Mouse (Mus musculus): ENCODE data around the gene Tubgcp3. TPM values are rescaled to one million over a fixed set of nuclear protein-coding genes. Genes with fewer than 3 reads are reported as not detected.
"Not testable (repeated sequence)": the region's sequence is repeated elsewhere in the genome, so short reads cannot be mapped to it uniquely, and the experiment has no call there.

Tubgcp3 gene
- polyA plus RNA-seq, 1 experiment from 2014 or later = 54.2 TPM

DNA sequence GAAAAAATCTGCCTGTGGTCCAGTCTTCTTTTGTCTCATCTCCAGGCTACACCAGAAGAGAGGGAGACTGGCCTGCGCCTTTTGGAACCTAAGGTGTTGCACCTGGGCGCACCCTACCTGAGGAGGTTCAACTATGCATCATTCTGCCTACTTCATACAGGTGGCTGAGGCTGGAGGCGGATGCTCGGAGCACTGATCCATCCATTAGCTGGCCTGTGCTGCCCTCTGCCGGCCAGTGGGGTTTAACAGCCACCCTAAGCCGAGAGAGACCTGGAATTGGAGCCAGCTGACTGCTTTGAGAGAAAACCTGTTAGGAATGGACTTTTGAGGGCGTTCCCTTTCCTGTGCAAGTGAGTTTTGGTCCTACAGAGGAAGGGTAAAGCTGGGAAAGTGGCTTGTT is 5.5 kb upstream of the Tubgcp3 start:
- no peak overlapping the region for H3K27ac ChIP-seq (ENCODE audit: low read length)
- H3K9me3 ChIP-seq (ENCODE audit: control insufficient read depth, low read depth, low read length) = no peaks in the 10 kb centered on the region
- no peaks in the 10 kb centered on the region for H3K4me1 ChIP-seq (ENCODE audit: control insufficient read depth, insufficient read depth, low read length)
- no peak overlapping the region for H3K4me2 ChIP-seq (replicated peaks; ENCODE audit: low read depth, low read length)
- H3K9ac ChIP-seq (replicated peaks; ENCODE audit: low read depth, low read length) = no peak overlapping the region
- no peaks in the 10 kb centered on the region for H3K27me3 ChIP-seq (ENCODE audit: control insufficient read depth, insufficient read depth, low read length)
- no peak overlapping the region for H3K4me3 ChIP-seq (ENCODE audit: low read depth, low read length)
- 3% methylated on average over 7 of the region's 7 CpGs for WGBS
- H3K36me3 ChIP-seq (ENCODE audit: control insufficient read depth, insufficient read depth, low read length) = no peaks in the 10 kb centered on the region
- peak; percentile 79; the same call in 1 of the 2 replicates for ATAC-seq (ENCODE audit: insufficient number of reproducible peaks, insufficient read depth, low FRiP score, low read depth)

DNA sequence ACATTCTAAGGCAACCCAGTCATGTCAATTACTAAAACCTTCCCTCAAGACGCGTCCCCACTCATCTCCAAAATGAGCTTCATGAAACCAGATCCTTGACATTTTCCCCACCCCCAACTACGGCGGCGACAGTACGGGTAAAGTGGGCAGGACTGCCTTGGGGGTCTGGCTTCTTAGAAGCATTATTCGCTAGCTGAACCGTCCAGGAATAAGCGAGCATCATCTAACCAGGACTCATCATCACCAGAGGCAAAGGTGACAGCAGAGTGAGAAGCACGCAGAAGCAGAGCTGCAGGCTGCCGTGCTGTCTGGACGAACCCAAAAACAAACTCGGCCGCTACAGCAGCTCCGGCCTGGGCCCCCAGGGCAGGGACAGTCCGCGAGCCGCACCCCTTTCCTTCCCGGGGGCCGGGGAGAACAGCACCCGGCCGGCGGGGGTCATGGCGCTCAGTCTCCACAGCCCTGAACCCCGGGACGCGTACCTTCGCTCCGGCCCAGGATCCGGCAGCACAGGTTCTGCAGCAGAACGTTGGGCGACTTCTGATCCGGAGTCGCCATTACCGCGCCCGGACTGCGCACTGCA is 484 bp downstream of the Tubgcp3 start:
- WGBS = under 1% methylated on average over 34 of the region's 38 CpGs
- peak; percentile 78 for ATAC-seq (ENCODE audit: insufficient number of reproducible peaks, insufficient read depth, low FRiP score, low read depth)

DNA sequence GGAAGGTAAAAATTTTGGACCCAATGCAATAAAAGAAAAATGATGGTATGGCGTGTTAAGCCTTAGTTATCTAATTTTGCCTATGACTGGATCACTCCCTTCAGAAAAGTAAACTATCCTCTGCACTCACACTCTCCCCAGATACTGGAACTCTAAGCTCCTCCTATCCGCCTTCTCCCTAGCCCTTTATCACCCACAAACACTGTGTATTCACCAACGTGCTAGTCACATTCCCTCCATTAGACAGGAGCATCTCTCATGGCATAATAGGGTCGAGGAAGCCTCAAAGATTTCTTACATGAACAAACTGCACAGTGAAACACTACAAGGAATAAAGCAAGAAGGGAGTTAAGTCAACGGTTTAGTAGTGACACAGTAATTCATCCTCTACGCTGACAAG is 1.1 kb downstream of the Tubgcp3 start:
- H3K4me2 ChIP-seq (replicated peaks; ENCODE audit: low read depth, low read length) = peak overlapping the region; percentile 82
- peak overlapping the region; percentile 87; the same call in 1 of the 2 replicates for H3K9ac ChIP-seq (replicated peaks; ENCODE audit: low read depth, low read length)
- H3K36me3 ChIP-seq (ENCODE audit: control insufficient read depth, insufficient read depth, low read length) = no peaks in the 10 kb centered on the region
- no peaks in the 10 kb centered on the region for H3K9me3 ChIP-seq (ENCODE audit: control insufficient read depth, low read depth, low read length)
- H3K27ac ChIP-seq (ENCODE audit: low read length) = no peak overlapping the region
- H3K4me3 ChIP-seq (ENCODE audit: low read depth, low read length) = peak overlapping the region; percentile 93
- WGBS = 21% methylated on average over 6 of the region's 6 CpGs
- ATAC-seq (ENCODE audit: insufficient number of reproducible peaks, insufficient read depth, low FRiP score, low read depth) = no peak
- H3K4me1 ChIP-seq (ENCODE audit: control insufficient read depth, insufficient read depth, low read length) = peaks cover 2% of the 10 kb centered on the region; the same call in 1 of the 2 replicates
- no peaks in the 10 kb centered on the region for H3K27me3 ChIP-seq (ENCODE audit: control insufficient read depth, insufficient read depth, low read length)

More for the DNA sequence above, 484 bp downstream of the Tubgcp3 start:
- Histone ChIP-seq H3K4me1 (ENCODE audit: control insufficient read depth, insufficient read depth, low read length) (peaks cover 2% of the 10 kb centered on the region; the same call in 1 of the 2 replicates), H3K9me3 (ENCODE audit: control insufficient read depth, low read depth, low read length) (no peaks in the 10 kb centered on the region), H3K27ac (ENCODE audit: low read length) (peak overlapping the region; percentile 70), H3K4me2 (replicated peaks; ENCODE audit: low read depth, low read length) (peak overlapping the region; percentile 82), H3K9ac (replicated peaks; ENCODE audit: low read depth, low read length) (peak overlapping the region; percentile 87), H3K27me3 (ENCODE audit: control insufficient read depth, insufficient read depth, low read length) (no peaks in the 10 kb centered on the region), H3K4me3 (ENCODE audit: low read depth, low read length) (peak overlapping the region; percentile 93), H3K36me3 (ENCODE audit: control insufficient read depth, insufficient read depth, low read length) (no peaks in the 10 kb centered on the region)

DNA sequence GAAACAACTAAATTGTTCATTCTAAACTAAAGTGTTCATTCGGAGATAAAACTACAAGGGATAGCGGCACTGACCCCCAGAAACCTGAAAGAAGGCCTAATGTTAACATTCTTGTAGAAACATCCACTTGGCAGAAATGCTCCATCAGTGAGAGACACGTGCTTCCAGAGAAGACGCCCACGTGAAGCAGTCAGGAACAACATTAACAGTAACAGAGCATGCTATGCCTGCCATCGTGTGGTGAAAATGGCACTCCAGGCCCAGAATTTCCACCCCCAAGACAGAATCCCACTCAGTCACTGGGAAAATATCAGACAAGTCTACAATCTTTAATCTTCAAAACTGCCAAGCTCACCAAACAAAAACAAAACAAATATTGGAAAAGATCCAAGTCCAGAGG is 3.2 kb downstream of the Tubgcp3 start:
- peaks cover 2% of the 10 kb centered on the region; the same call in 1 of the 2 replicates for H3K4me1 ChIP-seq (ENCODE audit: control insufficient read depth, insufficient read depth, low read length)
- H3K36me3 ChIP-seq (ENCODE audit: control insufficient read depth, insufficient read depth, low read length) = no peaks in the 10 kb centered on the region
- no peak overlapping the region for H3K4me2 ChIP-seq (replicated peaks; ENCODE audit: low read depth, low read length)
- no peaks in the 10 kb centered on the region for H3K9me3 ChIP-seq (ENCODE audit: control insufficient read depth, low read depth, low read length)
- no peaks in the 10 kb centered on the region for H3K27me3 ChIP-seq (ENCODE audit: control insufficient read depth, insufficient read depth, low read length)
- no peak overlapping the region for H3K4me3 ChIP-seq (ENCODE audit: low read depth, low read length)
- no peak for ATAC-seq (ENCODE audit: insufficient number of reproducible peaks, insufficient read depth, low FRiP score, low read depth)
- no peak overlapping the region for H3K27ac ChIP-seq (ENCODE audit: low read length)
- H3K9ac ChIP-seq (replicated peaks; ENCODE audit: low read depth, low read length) = no peak overlapping the region
- 93% methylated on average over 6 of the region's 6 CpGs for WGBS

DNA sequence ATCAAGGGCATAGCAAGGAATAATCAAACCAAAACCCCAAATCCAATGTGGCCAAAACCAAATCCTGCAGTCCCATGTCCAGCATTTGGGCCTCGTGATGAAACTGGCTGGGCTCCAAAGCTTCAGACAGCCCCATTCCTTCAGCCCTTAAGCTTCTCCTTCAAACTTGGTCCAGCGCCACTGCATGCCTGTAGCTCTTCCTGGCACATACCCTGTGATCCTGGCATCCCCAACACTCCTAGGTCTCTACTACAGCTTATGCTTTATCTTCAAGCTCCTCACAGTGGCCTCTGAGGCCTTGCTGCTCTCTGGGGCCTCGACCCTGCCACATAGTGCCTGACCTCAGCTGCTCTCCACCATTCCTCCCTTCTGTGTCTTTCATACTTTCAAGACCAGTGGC is 5.5 kb downstream of the Tubgcp3 start:
- not testable (repeated sequence) for H3K4me1 ChIP-seq (ENCODE audit: control insufficient read depth, insufficient read depth, low read length); H3K27ac ChIP-seq (ENCODE audit: low read length); H3K4me3 ChIP-seq (ENCODE audit: low read depth, low read length); H3K9me3 ChIP-seq (ENCODE audit: control insufficient read depth, low read depth, low read length); H3K9ac ChIP-seq (replicated peaks; ENCODE audit: low read depth, low read length); H3K4me2 ChIP-seq (replicated peaks; ENCODE audit: low read depth, low read length); ATAC-seq (ENCODE audit: insufficient number of reproducible peaks, insufficient read depth, low FRiP score, low read depth); H3K36me3 ChIP-seq (ENCODE audit: control insufficient read depth, insufficient read depth, low read length); H3K27me3 ChIP-seq (ENCODE audit: control insufficient read depth, insufficient read depth, low read length)
- 89% methylated on average over 3 of the region's 3 CpGs for WGBS

DNA sequence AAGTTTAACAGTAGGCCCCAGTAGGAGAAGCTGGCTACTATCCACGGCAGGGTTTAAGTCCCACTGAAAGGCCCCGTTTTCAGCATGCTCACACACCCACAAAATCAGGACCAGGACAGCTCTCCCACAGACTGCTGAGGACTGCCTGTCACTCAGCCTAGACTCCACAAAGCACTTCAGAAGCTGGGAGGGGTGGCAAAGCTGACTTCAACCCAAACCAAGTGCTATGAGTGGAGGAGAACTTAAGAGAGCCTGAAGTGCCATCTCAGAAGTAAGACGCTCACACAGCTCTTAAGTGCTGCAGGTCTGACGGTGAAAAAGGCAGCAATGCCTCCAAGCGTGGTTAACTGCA is 9.0 kb downstream of the Tubgcp3 start:
- WGBS = 87% methylated on average over 5 of the region's 5 CpGs

DNA sequence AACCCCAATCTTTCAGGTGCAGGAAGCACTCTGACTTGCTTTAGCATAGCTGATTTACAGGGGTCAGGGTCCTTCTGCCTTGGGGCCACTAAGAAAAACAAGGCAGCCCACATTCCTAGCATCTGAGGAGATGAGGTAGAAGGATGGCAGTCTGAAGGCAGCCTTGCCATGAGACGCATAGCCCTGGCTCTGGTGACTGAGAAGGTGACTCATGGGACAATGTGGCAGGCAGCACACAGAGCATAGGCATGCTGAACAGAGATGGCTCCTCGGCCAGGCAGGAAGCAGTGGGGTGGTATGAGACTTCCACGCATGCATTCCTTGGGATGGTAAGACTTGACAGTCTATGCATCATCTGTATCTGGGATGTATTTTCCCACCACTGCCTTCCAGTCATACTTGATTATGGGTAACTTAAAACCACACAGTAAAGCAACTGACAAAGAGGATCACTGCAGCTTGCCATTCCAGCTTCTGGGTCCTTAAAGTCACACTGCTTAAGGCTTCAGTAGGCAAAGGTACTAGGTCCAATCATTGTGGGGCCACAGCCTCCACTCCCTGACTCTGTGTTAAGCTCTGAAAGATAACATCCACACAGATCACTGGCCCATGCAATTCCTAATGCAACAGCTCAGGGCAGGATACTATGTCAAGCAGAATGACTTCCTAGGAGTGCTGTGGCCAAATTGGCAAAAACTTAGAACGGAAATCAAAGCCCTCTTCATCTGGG is 9.5 kb downstream of the Tubgcp3 start:
- H3K9ac ChIP-seq (replicated peaks; ENCODE audit: low read depth, low read length) = no peak overlapping the region
- ATAC-seq (ENCODE audit: insufficient number of reproducible peaks, insufficient read depth, low FRiP score, low read depth) = no peak
- no peaks in the 10 kb centered on the region for H3K9me3 ChIP-seq (ENCODE audit: control insufficient read depth, low read depth, low read length)
- peaks cover 22% of the 10 kb centered on the region for H3K36me3 ChIP-seq (ENCODE audit: control insufficient read depth, insufficient read depth, low read length)
- WGBS = 78% methylated on average over 4 of the region's 4 CpGs
- no peak overlapping the region for H3K27ac ChIP-seq (ENCODE audit: low read length)
- H3K4me1 ChIP-seq (ENCODE audit: control insufficient read depth, insufficient read depth, low read length) = no peaks in the 10 kb centered on the region
- H3K27me3 ChIP-seq (ENCODE audit: control insufficient read depth, insufficient read depth, low read length) = no peaks in the 10 kb centered on the region
- no peak overlapping the region for H3K4me2 ChIP-seq (replicated peaks; ENCODE audit: low read depth, low read length)
- no peak overlapping the region for H3K4me3 ChIP-seq (ENCODE audit: low read depth, low read length)

More for the DNA sequence above, 9.0 kb downstream of the Tubgcp3 start:
- no peak overlapping the region for H3K4me3 ChIP-seq (ENCODE audit: low read depth, low read length)
- no peaks in the 10 kb centered on the region for H3K27me3 ChIP-seq (ENCODE audit: control insufficient read depth, insufficient read depth, low read length)
- H3K27ac ChIP-seq (ENCODE audit: low read length) = no peak overlapping the region
- H3K9me3 ChIP-seq (ENCODE audit: control insufficient read depth, low read depth, low read length) = no peaks in the 10 kb centered on the region
- H3K4me1 ChIP-seq (ENCODE audit: control insufficient read depth, insufficient read depth, low read length) = no peaks in the 10 kb centered on the region
- H3K36me3 ChIP-seq (ENCODE audit: control insufficient read depth, insufficient read depth, low read length) = peaks cover 17% of the 10 kb centered on the region
- no peak overlapping the region for H3K4me2 ChIP-seq (replicated peaks; ENCODE audit: low read depth, low read length)
- no peak for ATAC-seq (ENCODE audit: insufficient number of reproducible peaks, insufficient read depth, low FRiP score, low read depth)
- no peak overlapping the region for H3K9ac ChIP-seq (replicated peaks; ENCODE audit: low read depth, low read length)

DNA sequence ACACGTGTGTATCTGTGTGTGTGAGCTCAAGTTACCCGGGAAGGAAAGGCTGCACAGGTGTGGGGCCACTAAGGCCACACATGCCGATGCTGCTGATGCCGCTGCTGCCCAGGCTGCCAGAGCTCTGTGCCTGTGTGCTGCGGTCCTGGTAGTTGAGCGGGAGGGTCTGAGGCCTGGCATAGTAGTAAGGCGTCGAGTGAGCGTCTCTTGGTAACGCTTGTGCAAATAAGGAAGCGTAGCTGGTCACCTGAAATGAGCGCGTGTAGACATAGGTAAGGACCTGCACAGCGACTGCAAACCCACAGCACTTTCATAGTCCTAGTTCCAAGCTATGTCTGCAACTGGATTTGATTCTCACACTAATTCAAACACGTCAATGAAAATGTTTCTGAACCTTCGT is 14.6 kb downstream of the Tubgcp3 start:
- H3K4me1 ChIP-seq (ENCODE audit: control insufficient read depth, insufficient read depth, low read length) = no peaks in the 10 kb centered on the region
- H3K9me3 ChIP-seq (ENCODE audit: control insufficient read depth, low read depth, low read length) = no peaks in the 10 kb centered on the region
- H3K27ac ChIP-seq (ENCODE audit: low read length) = no peak overlapping the region
- H3K36me3 ChIP-seq (ENCODE audit: control insufficient read depth, insufficient read depth, low read length) = peaks cover 63% of the 10 kb centered on the region
- no peak overlapping the region for H3K4me2 ChIP-seq (replicated peaks; ENCODE audit: low read depth, low read length)
- H3K9ac ChIP-seq (replicated peaks; ENCODE audit: low read depth, low read length) = no peak overlapping the region
- H3K27me3 ChIP-seq (ENCODE audit: control insufficient read depth, insufficient read depth, low read length) = no peaks in the 10 kb centered on the region
- no peak for ATAC-seq (ENCODE audit: insufficient number of reproducible peaks, insufficient read depth, low FRiP score, low read depth)
- 92% methylated on average over 16 of the region's 16 CpGs for WGBS
- no peak overlapping the region for H3K4me3 ChIP-seq (ENCODE audit: low read depth, low read length)

All from stomach, embryonic 14.5 days (tissue).